Comparison of ENCODE assay signal across 22 mouse cellular contexts in genomic region chr5:92366565-92366964, GRCm38 (mm10). TPM values are rescaled to one million over a fixed set of nuclear protein-coding genes. Genes with fewer than 3 reads are reported as not detected.
DNase-seq lines count a peak whose midpoint lies in the region; ATAC-seq and TF ChIP-seq lines count a peak whose summit lies in the region.
"Had no signal": no experiment of that assay in that cellular context is flagged by ENCODE, and none has a peak within 500 bp of the region (broad histone marks: within the 10 kb centered on the region; RNA-seq: fewer than 3 reads in every experiment).

No protein-coding gene starts in this region.

- ATAC-seq in heart, postnatal 0 days (ENCODE audit: insufficient read depth, low read depth) = no peak
- ATAC-seq in midbrain, embryonic 11.5 days (ENCODE audit: low FRiP score) = no peak
- peak; percentile 58 for ATAC-seq in intestine, embryonic 16.5 days
- ATAC-seq: activated CD4-positive, CD25-positive, alpha-beta regulatory T cell, adult 4 months; forebrain, embryonic 15.5 days; Patski had no signal

- no peak overlapping the region for H3K4me3 ChIP-seq in heart, postnatal 0 days (ENCODE audit: low read depth, low read length)
- no peak overlapping the region for H3K4me3 ChIP-seq in midbrain, embryonic 11.5 days (ENCODE audit: low read depth, low read length)
- H3K4me3 ChIP-seq in midbrain, embryonic 10.5 days = no peak overlapping the region
- H3K4me3 ChIP-seq in intestine, embryonic 16.5 days (ENCODE audit: low read length) = no peak overlapping the region
- H3K4me3 ChIP-seq in small intestine, adult 2 months (ENCODE audit: low read depth, low read length) = peak overlapping the region; percentile 49
- H3K4me3 ChIP-seq: embryonic facial prominence, embryonic 10.5 days; forebrain, embryonic 15.5 days; heart, embryonic 10.5 days; hindbrain, embryonic 15.5 days had no signal

- H3K9me3 ChIP-seq in heart, postnatal 0 days (replicated peaks; ENCODE audit: control insufficient read depth, low read length) = no peaks in the 10 kb centered on the region
- H3K9me3 ChIP-seq in midbrain, embryonic 11.5 days (ENCODE audit: control insufficient read depth, low read length) = no peaks in the 10 kb centered on the region
- no peaks in the 10 kb centered on the region for H3K9me3 ChIP-seq in midbrain, embryonic 10.5 days (replicated peaks)
- no peaks in the 10 kb centered on the region for H3K9me3 ChIP-seq in intestine, embryonic 16.5 days (ENCODE audit: control insufficient read depth, low read length)
- H3K9me3 ChIP-seq: embryonic facial prominence, embryonic 10.5 days; forebrain, embryonic 15.5 days; heart, embryonic 10.5 days; hindbrain, embryonic 15.5 days had no signal

- intact Hi-C loops in heart, postnatal 36 days (cut with DNase I) = no loop called here

- no peaks in the 10 kb centered on the region for H3K36me3 ChIP-seq in heart, postnatal 0 days (replicated peaks; ENCODE audit: control insufficient read depth, insufficient read depth, low read length)
- H3K36me3 ChIP-seq in midbrain, embryonic 11.5 days (ENCODE audit: control insufficient read depth, insufficient read depth, low read length) = no peaks in the 10 kb centered on the region
- H3K36me3 ChIP-seq in midbrain, embryonic 10.5 days = no peaks in the 10 kb centered on the region
- H3K36me3 ChIP-seq in intestine, embryonic 16.5 days (ENCODE audit: control insufficient read depth, insufficient read depth, low read length) = no peaks in the 10 kb centered on the region
- H3K36me3 ChIP-seq in small intestine, adult 2 months (ENCODE audit: control insufficient read depth, insufficient read depth, low read length) = no peaks in the 10 kb centered on the region
- H3K36me3 ChIP-seq: embryonic facial prominence, embryonic 10.5 days; forebrain, embryonic 15.5 days; heart, embryonic 10.5 days; hindbrain, embryonic 15.5 days had no signal

- no peak overlapping the region for H3K27ac ChIP-seq in heart, postnatal 0 days (ENCODE audit: low read depth)
- H3K27ac ChIP-seq in midbrain, embryonic 11.5 days (ENCODE audit: low read depth, low read length) = no peak overlapping the region
- H3K27ac ChIP-seq in midbrain, embryonic 10.5 days (replicated peaks) = no peak overlapping the region
- H3K27ac ChIP-seq in intestine, embryonic 16.5 days (ENCODE audit: low read length) = peak overlapping the region; percentile 51
- H3K27ac ChIP-seq in small intestine, adult 2 months (ENCODE audit: insufficient read depth, low read depth, low read length) = peak overlapping the region; percentile 70
- H3K27ac ChIP-seq: embryonic facial prominence, embryonic 10.5 days; forebrain, embryonic 15.5 days; heart, embryonic 10.5 days; hindbrain, embryonic 15.5 days had no signal

- peak; percentile 2 for DNase-seq in heart, postnatal 0 days (ENCODE audit: low spot score)
- no peak for DNase-seq in heart, postnatal 36 days
- DNase-seq in midbrain, embryonic 11.5 days (ENCODE audit: low spot score, missing footprints) = peak; percentile 72
- no peak for DNase-seq in midbrain, embryonic 10.5 days (ENCODE audit: low spot score)
- DNase-seq in lung, postnatal 14 days = no peak
- DNase-seq: adrenal gland, postnatal 14 days; cerebellum, adult 2 months; cerebellum, postnatal 10 days; gastrocnemius, postnatal 36 days; heart, adult 18-20 months; heart, postnatal 14 days had no signal

- no peak for TF ChIP-seq EP300 in heart, postnatal 0 days (IDR thresholded peaks at IDR 0.05; ENCODE audit: low read depth)

- 68% methylated on average over 6 of the region's 6 CpGs for WGBS in heart, postnatal 0 days
- WGBS in midbrain, embryonic 11.5 days = 83% methylated on average over 6 of the region's 6 CpGs
- 77% methylated on average over 6 of the region's 6 CpGs for WGBS in midbrain, embryonic 10.5 days
- 43% methylated on average over 6 of the region's 6 CpGs for WGBS in intestine, embryonic 16.5 days
- WGBS in small intestine, adult 2 months = 25% methylated on average over 6 of the region's 6 CpGs

- no peak for TF ChIP-seq CTCF in heart, postnatal 0 days (IDR thresholded peaks at IDR 0.05; ENCODE audit: low read depth)
- TF ChIP-seq CTCF in small intestine, adult 2 months (IDR thresholded peaks at IDR 0.05; ENCODE audit: extremely low read depth, insufficient read length, insufficient replicate concordance, low read depth, low read length) = no peak

- no peaks in the 10 kb centered on the region for H3K27me3 ChIP-seq in heart, postnatal 0 days (ENCODE audit: control insufficient read depth, insufficient read depth, low read length)
- no peaks in the 10 kb centered on the region for H3K27me3 ChIP-seq in midbrain, embryonic 11.5 days (ENCODE audit: control insufficient read depth, insufficient read depth, low read length)
- H3K27me3 ChIP-seq in midbrain, embryonic 10.5 days (ENCODE audit: low read depth, poor library complexity, severe bottlenecking) = 0 out of 2 replicates have a peak, but pooled peaks cover 4% of the 10 kb centered on the region
- H3K27me3 ChIP-seq in intestine, embryonic 16.5 days (replicated peaks; ENCODE audit: control insufficient read depth, insufficient read depth, low read length) = no peaks in the 10 kb centered on the region
- no peaks in the 10 kb centered on the region for H3K27me3 ChIP-seq in small intestine, adult 2 months (ENCODE audit: control insufficient read depth, insufficient read depth, low read length)
- H3K27me3 ChIP-seq: forebrain, embryonic 15.5 days; hindbrain, embryonic 15.5 days; Patski had no signal

- TF ChIP-seq POLR2A in small intestine, adult 2 months (IDR thresholded peaks at IDR 0.05; ENCODE audit: low read depth, low read length) = no peak

- H3K9ac ChIP-seq in heart, postnatal 0 days (replicated peaks; ENCODE audit: low read depth, low read length) = no peak overlapping the region
- no peak overlapping the region for H3K9ac ChIP-seq in midbrain, embryonic 11.5 days (ENCODE audit: low read length)
- H3K9ac ChIP-seq in intestine, embryonic 16.5 days (ENCODE audit: low read depth, low read length) = no peak overlapping the region
- H3K9ac ChIP-seq: forebrain, embryonic 15.5 days; hindbrain, embryonic 15.5 days had no signal

- no peak overlapping the region for H3K4me2 ChIP-seq in heart, postnatal 0 days (ENCODE audit: low read depth, low read length)
- no peak overlapping the region for H3K4me2 ChIP-seq in midbrain, embryonic 11.5 days
- peak overlapping the region; percentile 43 for H3K4me2 ChIP-seq in intestine, embryonic 16.5 days (ENCODE audit: low read depth, low read length)
- H3K4me2 ChIP-seq: forebrain, embryonic 15.5 days; hindbrain, embryonic 15.5 days had no signal

- peaks cover 6% of the 10 kb centered on the region; the same call in 1 of the 2 replicates for H3K4me1 ChIP-seq in heart, postnatal 0 days (ENCODE audit: control insufficient read depth, insufficient read depth)
- no peaks in the 10 kb centered on the region for H3K4me1 ChIP-seq in midbrain, embryonic 11.5 days (ENCODE audit: control insufficient read depth, insufficient read depth, low read length)
- H3K4me1 ChIP-seq in midbrain, embryonic 10.5 days = peaks cover 7% of the 10 kb centered on the region
- peaks cover 18% of the 10 kb centered on the region for H3K4me1 ChIP-seq in intestine, embryonic 16.5 days (ENCODE audit: control insufficient read depth, insufficient read depth, low read length)
- peaks cover 16% of the 10 kb centered on the region for H3K4me1 ChIP-seq in small intestine, adult 2 months (ENCODE audit: control insufficient read depth, insufficient read depth, insufficient read length, low read length)

RNA-seq across cellular contexts. Expression of gene Cxcl10, which starts 17.9 kb away (rescaled TPM):
- total RNA-seq in heart, postnatal 0 days (2014; rRNA removed; ENCODE audit: low replicate concordance) = 0.81 and 9.7 TPM in 2 replicates
- 0.56 and 0.60 TPM in 2 replicates for polyA plus RNA-seq in heart, postnatal 0 days (2015; fragmentation: Nextera tagmentation; extraction: Ambion mirVana)
- under 1 TPM in 1 of 2 experiments, not detected in 1; 0.28 TPM for total RNA-seq in heart, postnatal 36 days (2021)
- polyA plus RNA-seq in midbrain, embryonic 11.5 days (2014; fragmentation: Nextera tagmentation; extraction: Ambion mirVana) = 0.33 and 0.54 TPM in 2 replicates
- 0.17 and 0.36 TPM in 2 replicates for polyA plus RNA-seq in midbrain, embryonic 10.5 days (2016; fragmentation: Nextera tagmentation; extraction: Ambion mirVana)
- polyA plus RNA-seq in intestine, embryonic 16.5 days (2015; fragmentation: Nextera tagmentation; extraction: Ambion mirVana) = 2.0 and 3.3 TPM in 2 replicates
- 5.0 and 9.6 TPM in 2 replicates for polyA plus RNA-seq in small intestine, adult 2 months (2012; rRNA removed)

RNA-seq across cellular contexts. Expression of gene Art3, which starts 34.9 kb away (rescaled TPM):
- 186 and 226 TPM in 2 replicates for total RNA-seq in heart, postnatal 0 days (2014; rRNA removed; ENCODE audit: low replicate concordance)
- 294 and 306 TPM in 2 replicates for polyA plus RNA-seq in heart, postnatal 0 days (2015; fragmentation: Nextera tagmentation; extraction: Ambion mirVana)
- 100 to 1,000 TPM; 751 to 829 TPM for total RNA-seq in heart, postnatal 36 days (2021)
- 0.78 and 2.5 TPM in 2 replicates for polyA plus RNA-seq in midbrain, embryonic 11.5 days (2014; fragmentation: Nextera tagmentation; extraction: Ambion mirVana)
- polyA plus RNA-seq in midbrain, embryonic 10.5 days (2016; fragmentation: Nextera tagmentation; extraction: Ambion mirVana) = 0.98 and 1.6 TPM in 2 replicates
- 4.4 and 5.6 TPM in 2 replicates for polyA plus RNA-seq in intestine, embryonic 16.5 days (2015; fragmentation: Nextera tagmentation; extraction: Ambion mirVana)
- 1.1 and 1.9 TPM in 2 replicates for polyA plus RNA-seq in small intestine, adult 2 months (2012; rRNA removed)
- polyA plus RNA-seq: Patski had no signal

RNA-seq across cellular contexts. Expression of gene Cxcl9, which starts 38.7 kb away (rescaled TPM):
- total RNA-seq in heart, postnatal 0 days (2014; rRNA removed; ENCODE audit: low replicate concordance) = not detected in 2 replicates
- 0.07 and 0.12 TPM in 2 replicates for polyA plus RNA-seq in heart, postnatal 0 days (2015; fragmentation: Nextera tagmentation; extraction: Ambion mirVana)
- total RNA-seq in heart, postnatal 36 days (2021) = 1 to 10 TPM; 1.4 to 2.7 TPM
- not detected in 2 replicates for polyA plus RNA-seq in midbrain, embryonic 11.5 days (2014; fragmentation: Nextera tagmentation; extraction: Ambion mirVana)
- not detected in 2 replicates for polyA plus RNA-seq in midbrain, embryonic 10.5 days (2016; fragmentation: Nextera tagmentation; extraction: Ambion mirVana)
- 0.16 TPM in 1 of 2 replicates, not detected in the other for polyA plus RNA-seq in intestine, embryonic 16.5 days (2015; fragmentation: Nextera tagmentation; extraction: Ambion mirVana)
- polyA plus RNA-seq in small intestine, adult 2 months (2012; rRNA removed) = 1.8 and 7.9 TPM in 2 replicates
- total RNA-seq: CH12.LX had no signal
- polyA plus RNA-seq: cerebellum, adult 2 months; embryonic facial prominence, embryonic 10.5 days; forebrain, embryonic 15.5 days; heart, embryonic 10.5 days; heart, embryonic 14.5 days; hindbrain, embryonic 11.5 days; hindbrain, embryonic 15.5 days had no signal

RNA-seq across cellular contexts. Expression of gene Sdad1, which starts 56.3 kb away (rescaled TPM):
- 34.0 and 37.0 TPM in 2 replicates for total RNA-seq in heart, postnatal 0 days (2014; rRNA removed; ENCODE audit: low replicate concordance)
- polyA plus RNA-seq in heart, postnatal 0 days (2015; fragmentation: Nextera tagmentation; extraction: Ambion mirVana) = 13.7 and 13.8 TPM in 2 replicates
- 10 to 100 TPM; 11.1 to 12.5 TPM for total RNA-seq in heart, postnatal 36 days (2021)
- 40.4 and 40.9 TPM in 2 replicates for polyA plus RNA-seq in midbrain, embryonic 11.5 days (2014; fragmentation: Nextera tagmentation; extraction: Ambion mirVana)
- 48.8 and 52.9 TPM in 2 replicates for polyA plus RNA-seq in midbrain, embryonic 10.5 days (2016; fragmentation: Nextera tagmentation; extraction: Ambion mirVana)
- polyA plus RNA-seq in intestine, embryonic 16.5 days (2015; fragmentation: Nextera tagmentation; extraction: Ambion mirVana) = 32.8 and 35.8 TPM in 2 replicates
- 2.4 and 4.2 TPM in 2 replicates for polyA plus RNA-seq in small intestine, adult 2 months (2012; rRNA removed)

Comparison
In these comparisons a context has a peak if more than half of its experiments do, and no peak if none do; other contexts are left out.
1. DNase-seq: peak in heart, postnatal 0 days (single experiment) and midbrain, embryonic 11.5 days (single experiment); none in heart, postnatal 36 days (0 of 2), midbrain, embryonic 10.5 days (single experiment) and lung, postnatal 14 days (single experiment).
2. H3K27ac ChIP-seq: peak in intestine, embryonic 16.5 days (single experiment) and small intestine, adult 2 months (single experiment); none in heart, postnatal 0 days (single experiment), midbrain, embryonic 11.5 days (single experiment) and midbrain, embryonic 10.5 days (single experiment).
3. RNA of gene Art3, which starts 34.9 kb away (polyA plus RNA-seq): 294 to 306 TPM in heart, postnatal 0 days; 4.4 to 5.6 TPM in intestine, embryonic 16.5 days, 1.1 to 1.9 TPM in small intestine, adult 2 months, 0.98 to 1.6 TPM in midbrain, embryonic 10.5 days and 0.78 to 2.5 TPM in midbrain, embryonic 11.5 days; every median in the first group is over 10 times any median in the second.